Mouse (Mus musculus) MEL (cell line): ENCODE results near the gene Rspry1.

ENCODE experiments used
- CTCF ChIP-seq, 3 experiments: IDR thresholded peaks in 2 of 3; conservative IDR thresholded peaks in 1 of 3; 2 replicates each; pipeline ENCODE4 v1.5.1; 2011 to 2012; ENCODE audit warnings: low read length in 3 of 3, low read depth in 2 of 3, mild to moderate bottlenecking in 2 of 3, improper control_type of control experiment in 1 of 3, inconsistent platforms in 1 of 3, mixed read lengths in 1 of 3, moderate library complexity in 1 of 3; ENCODE audit not compliant: control insufficient read depth in 1 of 3, insufficient read depth in 1 of 3, poor library complexity in 1 of 3, severe bottlenecking in 1 of 3
- MAFK ChIP-seq: IDR thresholded peaks from 2 replicates; pipeline ENCODE4 v1.6.1; 2011; ENCODE audit warnings: low read depth, mild to moderate bottlenecking, low read length, improper control_type of control experiment, borderline replicate concordance
- MYB ChIP-seq: IDR thresholded peaks from 2 replicates; pipeline ENCODE4 v1.6.1; 2011; ENCODE audit warnings: mild to moderate bottlenecking, low read depth, low read length, improper control_type of control experiment
- POLR2A ChIP-seq, 2 experiments: IDR thresholded peaks; 2 replicates each; pipeline ENCODE4 v1.6.1; 2011 to 2012; ENCODE audit warnings: low read length in 2 of 2, mild to moderate bottlenecking in 2 of 2, control low read depth in 1 of 2, improper control_type of control experiment in 1 of 2, low read depth in 1 of 2, moderate library complexity in 1 of 2; ENCODE audit not compliant: control insufficient read depth in 1 of 2, insufficient read depth in 1 of 2, poor library complexity in 1 of 2
- TAL1 ChIP-seq: IDR thresholded peaks from 2 replicates; pipeline ENCODE4 v1.6.1; 2012; ENCODE audit warnings: mild to moderate bottlenecking, inconsistent platforms, low read length, moderate library complexity, mixed read lengths
- USF2 ChIP-seq, 2 experiments: IDR thresholded peaks; 2 replicates each; pipeline ENCODE4 v1.6.1; 2011 to 2012; ENCODE audit warnings: improper control_type of control experiment in 2 of 2, low read length in 2 of 2, borderline replicate concordance in 1 of 2, inconsistent platforms in 1 of 2, low read depth in 1 of 2, mild to moderate bottlenecking in 1 of 2; ENCODE audit not compliant: insufficient read depth in 1 of 2

DNA sequence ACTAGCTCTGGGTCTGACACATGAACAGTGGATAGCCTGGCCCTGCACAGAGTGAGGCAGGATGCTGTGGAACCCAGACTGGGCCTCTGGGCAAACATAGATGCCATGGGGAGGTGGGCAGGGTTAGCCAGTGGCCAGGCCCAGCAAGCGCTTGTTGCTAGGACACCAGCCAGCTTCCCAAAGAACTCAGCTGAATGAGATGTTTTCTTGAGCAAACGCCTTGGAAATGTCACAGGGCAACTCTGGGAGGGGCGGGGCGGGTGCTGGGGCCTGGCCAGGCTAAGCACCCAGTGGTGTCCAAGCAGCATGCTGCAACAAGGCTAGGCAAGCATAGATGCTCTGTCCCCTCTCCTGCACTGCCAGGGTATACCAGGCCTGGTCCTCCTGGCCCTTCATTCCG lies 40.5 kb upstream of the Rspry1 start:
- TF ChIP-seq MYB, result no peak
- TF ChIP-seq TAL1, result no peak
- no peak for TF ChIP-seq USF2 (IDR thresholded peaks at IDR 0.05; ENCODE audit: borderline replicate concordance in 1 of 2, insufficient read depth in 1 of 2, low read depth in 1 of 2, low read length in 2 of 2)
- no peak for TF ChIP-seq POLR2A (IDR thresholded peaks at IDR 0.05; ENCODE audit: control insufficient read depth in 1 of 2, insufficient read depth in 1 of 2, low read depth in 1 of 2, low read length in 2 of 2, poor library complexity in 1 of 2)
- no peak for TF ChIP-seq MAFK
- TF ChIP-seq CTCF (IDR thresholded peaks at IDR 0.05 in 2 of 3, conservative IDR thresholded peaks at IDR 0.05 in 1 of 3; ENCODE audit: control insufficient read depth in 1 of 3, insufficient read depth in 1 of 3, low read depth in 2 of 3, low read length in 3 of 3, poor library complexity in 1 of 3, severe bottlenecking in 1 of 3), result no peak
